Mouse (Mus musculus): Measurements from ENCODE around the gene Ccdc171. TPM values are rescaled to one million over a fixed set of nuclear protein-coding genes. Genes with fewer than 3 reads are reported as not detected.
A peak's percentile ranks its signal among the peaks of the same experiment; 100 is the strongest.
"Not testable (repeated sequence)": the region's sequence is repeated elsewhere in the genome, so short reads cannot be mapped to it uniquely, and the experiment has no call there.

The Ccdc171 gene
- total and polyA plus RNA-seq, 2 experiments: 1.4 to 6.8 TPM

- 30% methylated on average over 1 of the region's 1 CpGs for WGBS
- TF ChIP-seq POLR2A (IDR thresholded peaks at IDR 0.05; ENCODE audit: extremely low read depth, insufficient read depth, low read length): no peak
- TF ChIP-seq CTCF (IDR thresholded peaks at IDR 0.05; ENCODE audit: low read depth, low read length): no peak
Observed at GRCm38 (mm10) chr4:83580157-83580556, 54.8 kb downstream of the Ccdc171 start.

GRCm38 (mm10) chr4:83587563-83587962, 62.2 kb downstream of the Ccdc171 start:
- Histone ChIP-seq H3K27ac (replicated peaks; ENCODE audit: insufficient read depth, low read depth, low read length) (no peak overlapping the region), H3K36me3 (ENCODE audit: control insufficient read depth, insufficient read depth, low read length) (no peaks in the 10 kb centered on the region), H3K27me3 (ENCODE audit: control insufficient read depth, insufficient read depth, low read length) (no peaks in the 10 kb centered on the region), H3K9ac (ENCODE audit: low read depth, low read length) (no peak overlapping the region), H3K4me1 (ENCODE audit: control insufficient read depth, insufficient read depth, low read length) (no peaks in the 10 kb centered on the region), H3K4me3 (ENCODE audit: insufficient read depth, low read depth, low read length) (no peak overlapping the region), H3K79me2 (ENCODE audit: control insufficient read depth, insufficient read depth, low read length) (no peaks in the 10 kb centered on the region)
- 93% methylated on average over 1 of the region's 1 CpGs for WGBS
- TF ChIP-seq CTCF (IDR thresholded peaks at IDR 0.05; ENCODE audit: low read depth, low read length) (no peak), POLR2A (IDR thresholded peaks at IDR 0.05; ENCODE audit: extremely low read depth, insufficient read depth, low read length) (no peak)
- no peak for DNase-seq (ENCODE audit: extremely low read depth, low read depth, low spot score)

More at GRCm38 (mm10) chr4:83580157-83580556, 54.8 kb downstream of the Ccdc171 start:
- no peak overlapping the region for H3K4me3 ChIP-seq (ENCODE audit: insufficient read depth, low read depth, low read length)
- no peaks in the 10 kb centered on the region for H3K36me3 ChIP-seq (ENCODE audit: control insufficient read depth, insufficient read depth, low read length)
- no peaks in the 10 kb centered on the region for H3K27me3 ChIP-seq (ENCODE audit: control insufficient read depth, insufficient read depth, low read length)
- no peak overlapping the region for H3K27ac ChIP-seq (replicated peaks; ENCODE audit: insufficient read depth, low read depth, low read length)
- no peak overlapping the region for H3K9ac ChIP-seq (ENCODE audit: low read depth, low read length)
- H3K4me1 ChIP-seq (ENCODE audit: control insufficient read depth, insufficient read depth, low read length): no peaks in the 10 kb centered on the region
- peak; percentile 19 for DNase-seq (ENCODE audit: extremely low read depth, low read depth, low spot score)
- H3K79me2 ChIP-seq (ENCODE audit: control insufficient read depth, insufficient read depth, low read length): no peaks in the 10 kb centered on the region

GRCm38 (mm10) chr4:83596486-83596885, 71.1 kb downstream of the Ccdc171 start:
- Histone ChIP-seq H3K79me2 (ENCODE audit: control insufficient read depth, insufficient read depth, low read length) (no peaks in the 10 kb centered on the region), H3K36me3 (ENCODE audit: control insufficient read depth, insufficient read depth, low read length) (no peaks in the 10 kb centered on the region), H3K9ac (ENCODE audit: low read depth, low read length) (no peak overlapping the region), H3K4me1 (ENCODE audit: control insufficient read depth, insufficient read depth, low read length) (no peaks in the 10 kb centered on the region), H3K27me3 (ENCODE audit: control insufficient read depth, insufficient read depth, low read length) (no peaks in the 10 kb centered on the region), H3K4me3 (ENCODE audit: insufficient read depth, low read depth, low read length) (no peak overlapping the region), H3K27ac (replicated peaks; ENCODE audit: insufficient read depth, low read depth, low read length) (no peak overlapping the region)
- peak; percentile 27; the same call in 1 of the 2 replicates for TF ChIP-seq CTCF (IDR thresholded peaks at IDR 0.05; ENCODE audit: low read depth, low read length)
- TF ChIP-seq POLR2A (IDR thresholded peaks at IDR 0.05; ENCODE audit: extremely low read depth, insufficient read depth, low read length): no peak
- WGBS: 23% methylated on average over 2 of the region's 2 CpGs
- DNase-seq (ENCODE audit: extremely low read depth, low read depth, low spot score): peak; percentile 44

GRCm38 (mm10) chr4:83611111-83611510, 85.8 kb downstream of the Ccdc171 start:
- no peak overlapping the region for H3K4me3 ChIP-seq (ENCODE audit: insufficient read depth, low read depth, low read length)
- H3K27me3 ChIP-seq (ENCODE audit: control insufficient read depth, insufficient read depth, low read length): no peaks in the 10 kb centered on the region
- no peak for TF ChIP-seq CTCF (IDR thresholded peaks at IDR 0.05; ENCODE audit: low read depth, low read length)
- no peak for TF ChIP-seq POLR2A (IDR thresholded peaks at IDR 0.05; ENCODE audit: extremely low read depth, insufficient read depth, low read length)
- H3K4me1 ChIP-seq (ENCODE audit: control insufficient read depth, insufficient read depth, low read length): no peaks in the 10 kb centered on the region
- no peak for DNase-seq (ENCODE audit: extremely low read depth, low read depth, low spot score)
- no peak overlapping the region for H3K9ac ChIP-seq (ENCODE audit: low read depth, low read length)
- no peaks in the 10 kb centered on the region for H3K79me2 ChIP-seq (ENCODE audit: control insufficient read depth, insufficient read depth, low read length)
- H3K36me3 ChIP-seq (ENCODE audit: control insufficient read depth, insufficient read depth, low read length): no peaks in the 10 kb centered on the region
- WGBS: 88% methylated on average over 3 of the region's 3 CpGs
- H3K27ac ChIP-seq (replicated peaks; ENCODE audit: insufficient read depth, low read depth, low read length): no peak overlapping the region

- H3K27me3 ChIP-seq (ENCODE audit: control insufficient read depth, insufficient read depth, low read length); H3K9ac ChIP-seq (ENCODE audit: low read depth, low read length); H3K79me2 ChIP-seq (ENCODE audit: control insufficient read depth, insufficient read depth, low read length); H3K36me3 ChIP-seq (ENCODE audit: control insufficient read depth, insufficient read depth, low read length); H3K4me1 ChIP-seq (ENCODE audit: control insufficient read depth, insufficient read depth, low read length); H3K27ac ChIP-seq (replicated peaks; ENCODE audit: insufficient read depth, low read depth, low read length): not testable (repeated sequence)
- H3K4me3 ChIP-seq (ENCODE audit: insufficient read depth, low read depth, low read length): peak overlapping the region; percentile 30; the same call in 1 of the 2 replicates
- peak; percentile 84 for DNase-seq (ENCODE audit: extremely low read depth, low read depth, low spot score)
- 64% methylated on average over 11 of the region's 13 CpGs for WGBS
Observed at GRCm38 (mm10) chr4:83623021-83623711, 97.8 kb downstream of the Ccdc171 start.

GRCm38 (mm10) chr4:83623732-83624131, 98.4 kb downstream of the Ccdc171 start:
- peak; percentile 67 for DNase-seq (ENCODE audit: extremely low read depth, low read depth, low spot score)
- no peaks in the 10 kb centered on the region for H3K36me3 ChIP-seq (ENCODE audit: control insufficient read depth, insufficient read depth, low read length)
- peak overlapping the region; percentile 30 for H3K4me3 ChIP-seq (ENCODE audit: insufficient read depth, low read depth, low read length)
- 0 out of 2 replicates have a peak overlapping the region, but pooled peaks have one; percentile 18 for H3K27ac ChIP-seq (replicated peaks; ENCODE audit: insufficient read depth, low read depth, low read length)
- H3K4me1 ChIP-seq (ENCODE audit: control insufficient read depth, insufficient read depth, low read length): no peaks in the 10 kb centered on the region
- TF ChIP-seq CTCF (IDR thresholded peaks at IDR 0.05; ENCODE audit: low read depth, low read length) (no peak), POLR2A (IDR thresholded peaks at IDR 0.05; ENCODE audit: extremely low read depth, insufficient read depth, low read length) (no peak)
- H3K79me2 ChIP-seq (ENCODE audit: control insufficient read depth, insufficient read depth, low read length): no peaks in the 10 kb centered on the region
- H3K27me3 ChIP-seq (ENCODE audit: control insufficient read depth, insufficient read depth, low read length): no peaks in the 10 kb centered on the region
- WGBS: 79% methylated on average over 4 of the region's 4 CpGs
- no peak overlapping the region for H3K9ac ChIP-seq (ENCODE audit: low read depth, low read length)

Data from liver, adult 2 months (tissue).